Mouse (Mus musculus): ENCODE measurements around the gene Lrrc3c. TPM values are rescaled to one million over a fixed set of nuclear protein-coding genes. Genes with fewer than 3 reads are reported as not detected.
"Not testable (repeated sequence)": the region's sequence is repeated elsewhere in the genome, so short reads cannot be mapped to it uniquely, and the experiment has no call there.

Lrrc3c gene
- polyA plus RNA-seq, 1 experiment: not detected

GRCm38 (mm10) chr11:98603953-98604352 lies 5.9 kb downstream of the Lrrc3c start:
- H3K27me3 ChIP-seq (ENCODE audit: control insufficient read depth): peaks cover 63% of the 10 kb centered on the region
- no peaks in the 10 kb centered on the region for H3K9me3 ChIP-seq (ENCODE audit: control insufficient read depth, low read length)
- no peaks in the 10 kb centered on the region for H3K36me3 ChIP-seq (ENCODE audit: control insufficient read depth)
- no peak for TF ChIP-seq GATA1 (IDR thresholded peaks at IDR 0.05; ENCODE audit: low read length)
- no peak for TF ChIP-seq TAL1 (IDR thresholded peaks at IDR 0.05; ENCODE audit: low read length)
- H3K4me3 ChIP-seq (replicated peaks): no peak overlapping the region
- peaks cover 8% of the 10 kb centered on the region for H3K4me1 ChIP-seq (ENCODE audit: control insufficient read depth)

- H3K4me1 ChIP-seq (ENCODE audit: control insufficient read depth); H3K9me3 ChIP-seq (ENCODE audit: control insufficient read depth, low read length); H3K36me3 ChIP-seq (ENCODE audit: control insufficient read depth); H3K4me3 ChIP-seq (replicated peaks): not testable (repeated sequence)
- H3K27me3 ChIP-seq (ENCODE audit: control insufficient read depth): peaks cover 60% of the 10 kb centered on the region
These were observed 6.8 kb downstream of the Lrrc3c start for GRCm38 (mm10) chr11:98604911-98605310.

DNA sequence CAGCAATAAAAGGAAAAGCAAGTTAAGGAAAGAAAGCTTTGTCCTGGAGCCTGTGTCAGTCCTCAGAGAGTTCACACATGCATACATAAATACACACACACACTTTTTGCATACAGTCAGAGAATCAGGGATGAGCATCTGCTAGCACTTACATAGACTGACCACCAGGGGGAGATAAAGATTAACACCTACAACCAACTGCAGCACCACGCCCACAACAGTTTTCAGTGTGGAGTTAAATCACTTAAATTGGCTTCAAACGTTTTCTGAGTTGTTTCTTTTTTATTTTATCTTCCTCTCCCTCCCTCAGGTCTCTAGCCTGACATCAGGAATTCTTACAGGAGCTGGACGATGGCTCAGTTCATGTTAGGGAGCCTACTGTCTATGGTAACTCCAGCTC lies 8.7 kb downstream of the Lrrc3c start:
- H3K36me3 ChIP-seq (ENCODE audit: control insufficient read depth): no peaks in the 10 kb centered on the region

GRCm38 (mm10) chr11:98620791-98621190 lies 22.7 kb downstream of the Lrrc3c start:
- H3K4me3 ChIP-seq (replicated peaks): no peak overlapping the region

More for the DNA sequence above, 8.7 kb downstream of the Lrrc3c start:
- Histone ChIP-seq H3K27me3 (ENCODE audit: control insufficient read depth) (peaks cover 44% of the 10 kb centered on the region), H3K4me1 (ENCODE audit: control insufficient read depth) (peaks cover 6% of the 10 kb centered on the region), H3K9me3 (ENCODE audit: control insufficient read depth, low read length) (no peaks in the 10 kb centered on the region), H3K4me3 (replicated peaks) (no peak overlapping the region)
- TF ChIP-seq TAL1 (IDR thresholded peaks at IDR 0.05; ENCODE audit: low read length) (no peak), GATA1 (IDR thresholded peaks at IDR 0.05; ENCODE audit: low read length) (no peak)

DNA sequence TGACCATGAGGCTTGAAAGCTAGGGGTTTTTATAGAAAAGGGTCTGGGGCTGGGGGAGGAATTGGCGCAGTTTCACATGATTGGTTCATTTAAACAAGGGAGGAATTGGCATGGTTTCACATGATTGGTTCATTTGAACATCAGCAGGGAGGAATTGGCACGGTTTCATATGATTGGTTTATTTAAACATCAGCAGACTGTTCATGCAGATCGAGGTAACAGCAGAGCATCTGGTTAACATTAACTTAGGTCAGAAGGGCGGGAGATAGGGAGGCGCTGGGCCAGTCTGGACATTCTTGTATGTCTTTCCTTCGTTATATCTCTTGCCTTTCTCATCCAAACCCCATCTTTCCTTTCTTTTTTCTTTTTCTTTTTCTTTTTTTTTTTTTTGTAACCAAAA lies 25.9 kb downstream of the Lrrc3c start:
- not testable (repeated sequence) for H3K27me3 ChIP-seq (ENCODE audit: control insufficient read depth); H3K36me3 ChIP-seq (ENCODE audit: control insufficient read depth); H3K4me1 ChIP-seq (ENCODE audit: control insufficient read depth); H3K4me3 ChIP-seq (replicated peaks)
- peaks cover 29% of the 10 kb centered on the region for H3K9me3 ChIP-seq (ENCODE audit: control insufficient read depth, low read length)

More at GRCm38 (mm10) chr11:98620791-98621190, 22.7 kb downstream of the Lrrc3c start:
- Histone ChIP-seq H3K36me3 (ENCODE audit: control insufficient read depth) (no peaks in the 10 kb centered on the region), H3K9me3 (ENCODE audit: control insufficient read depth, low read length) (peaks cover 29% of the 10 kb centered on the region), H3K27me3 (ENCODE audit: control insufficient read depth) (peaks cover 2% of the 10 kb centered on the region; the same call in 1 of the 2 replicates), H3K4me1 (ENCODE audit: control insufficient read depth) (no peaks in the 10 kb centered on the region)
- TF ChIP-seq GATA1 (IDR thresholded peaks at IDR 0.05; ENCODE audit: low read length) (no peak), TAL1 (IDR thresholded peaks at IDR 0.05; ENCODE audit: low read length) (no peak)

DNA sequence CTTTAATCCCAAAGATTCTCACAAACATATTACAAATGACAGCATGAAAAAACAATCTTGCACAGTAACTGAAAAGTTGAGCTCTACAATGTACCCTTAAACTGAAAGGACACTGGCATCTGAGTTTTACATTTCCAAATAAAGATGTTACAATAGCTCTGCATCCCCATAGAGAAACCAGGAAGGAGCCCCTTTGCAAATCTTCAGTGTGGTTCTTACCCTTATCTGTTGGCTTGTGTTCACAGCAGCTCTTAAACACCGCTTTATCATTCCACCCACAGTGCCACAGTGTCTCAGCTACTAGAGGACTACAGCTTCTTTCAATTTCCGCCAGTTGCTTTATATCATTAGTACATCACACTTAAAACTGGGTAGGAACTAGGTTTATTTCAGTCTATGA lies 26.3 kb downstream of the Lrrc3c start:
- not testable (repeated sequence) for H3K27me3 ChIP-seq (ENCODE audit: control insufficient read depth); H3K36me3 ChIP-seq (ENCODE audit: control insufficient read depth); H3K4me3 ChIP-seq (replicated peaks); H3K4me1 ChIP-seq (ENCODE audit: control insufficient read depth)
- peaks cover 29% of the 10 kb centered on the region for H3K9me3 ChIP-seq (ENCODE audit: control insufficient read depth, low read length)

DNA sequence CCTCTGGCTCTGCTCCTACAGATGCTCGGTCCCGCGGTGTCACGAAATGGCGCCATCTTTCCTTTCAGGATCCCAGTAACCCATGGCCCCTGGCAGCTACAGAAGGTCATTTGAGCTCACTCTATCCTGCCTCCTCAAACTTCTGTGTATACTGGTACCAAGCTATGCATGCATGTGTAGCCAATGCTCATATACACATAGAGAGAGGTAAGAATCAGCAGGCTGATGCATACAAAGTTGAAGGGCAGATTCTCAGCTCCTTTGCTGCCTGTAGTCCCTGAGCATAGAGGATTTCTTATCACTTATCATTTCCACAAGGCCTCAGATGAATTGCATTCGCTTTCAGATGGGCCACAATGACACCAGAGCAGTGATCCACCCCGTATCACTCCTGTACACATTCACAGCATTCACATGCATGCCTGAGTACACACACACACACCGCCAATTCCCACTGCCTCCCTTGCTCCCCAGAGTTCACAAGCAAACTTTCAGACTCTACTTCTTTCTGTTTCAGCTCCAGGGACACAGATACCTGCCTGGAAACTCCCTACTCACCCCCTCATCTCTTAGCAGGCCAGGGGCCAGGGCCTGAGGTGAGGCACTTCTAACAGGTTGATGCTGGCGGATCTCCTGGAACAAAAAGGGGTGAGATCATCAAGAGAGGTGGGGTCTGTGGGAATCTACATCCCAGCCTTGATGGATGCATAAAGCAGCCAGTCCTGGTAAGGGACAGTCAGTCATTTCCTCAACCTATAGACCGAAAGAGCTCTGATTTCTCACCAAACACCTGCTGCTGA lies 27.7 kb downstream of the Lrrc3c start, which contains the start of the genes Gm12355 and Gsdma3:
Gene Gm12355, minus strand, starts transcription at position 51 of the 800 bp plus-strand sequence.
Gene Gsdma3, plus strand, starts transcription at position 750 of the 800 bp plus-strand sequence.
- TF ChIP-seq GATA1 (IDR thresholded peaks at IDR 0.05; ENCODE audit: low read length) (no peak), TAL1 (IDR thresholded peaks at IDR 0.05; ENCODE audit: low read length) (no peak)
- H3K9me3 ChIP-seq (ENCODE audit: control insufficient read depth, low read length): peaks cover 23% of the 10 kb centered on the region
- H3K27me3 ChIP-seq (ENCODE audit: control insufficient read depth): peaks cover 2% of the 10 kb centered on the region; the same call in 1 of the 2 replicates
- H3K36me3 ChIP-seq (ENCODE audit: control insufficient read depth): no peaks in the 10 kb centered on the region
- no peak within 1 kb of the TSS for H3K4me3 ChIP-seq (replicated peaks)
- no peaks in the 10 kb centered on the region for H3K4me1 ChIP-seq (ENCODE audit: control insufficient read depth)

DNA sequence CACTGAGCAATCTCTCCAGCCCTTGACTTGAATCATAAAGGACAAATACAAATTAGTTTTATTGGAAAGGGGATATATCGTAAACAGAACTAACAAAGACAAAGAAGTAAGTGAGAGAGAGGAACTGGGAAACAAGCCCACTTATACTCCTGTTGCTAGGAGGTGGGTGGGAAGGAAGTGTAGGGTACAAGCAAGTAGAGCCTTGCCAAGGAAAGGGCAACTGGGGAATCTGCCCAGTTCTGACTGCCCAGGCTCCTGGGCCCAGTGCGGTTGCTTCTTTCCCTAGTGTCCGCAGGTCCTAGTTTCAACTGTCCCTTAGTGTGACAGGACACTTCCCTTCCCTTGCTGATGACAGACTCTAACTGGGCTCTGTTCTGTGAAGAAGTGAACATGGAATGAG lies 30.6 kb downstream of the Lrrc3c start:
- no peak overlapping the region for H3K4me3 ChIP-seq (replicated peaks)

DNA sequence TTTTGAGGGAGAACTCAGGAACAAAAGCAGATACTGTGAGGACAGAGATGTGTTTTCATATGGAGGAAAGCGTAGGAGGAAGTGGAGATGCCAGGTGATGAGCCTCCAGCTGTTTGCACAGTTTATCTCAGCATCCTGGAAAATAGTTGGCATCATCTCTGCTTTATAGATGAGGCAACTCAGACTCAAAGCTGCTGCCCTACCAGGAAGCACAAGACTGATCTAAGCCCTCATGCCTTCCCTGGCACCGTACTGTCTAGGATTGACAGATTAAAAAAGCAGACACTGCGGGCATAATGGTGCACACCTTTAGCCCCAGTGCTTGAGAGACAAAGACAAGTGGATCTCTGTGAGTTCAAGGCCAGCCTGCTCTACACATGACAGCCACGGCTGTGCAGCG lies 32.6 kb downstream of the Lrrc3c start:
- Histone ChIP-seq H3K27me3 (ENCODE audit: control insufficient read depth) (peaks cover 4% of the 10 kb centered on the region; the same call in 1 of the 2 replicates), H3K4me1 (ENCODE audit: control insufficient read depth) (no peaks in the 10 kb centered on the region; the same call in 1 of the 2 replicates), H3K36me3 (ENCODE audit: control insufficient read depth) (no peaks in the 10 kb centered on the region), H3K9me3 (ENCODE audit: control insufficient read depth, low read length) (no peaks in the 10 kb centered on the region), H3K4me3 (replicated peaks) (no peak overlapping the region)
- TF ChIP-seq TAL1 (IDR thresholded peaks at IDR 0.05; ENCODE audit: low read length): no peak
- no peak for TF ChIP-seq GATA1 (IDR thresholded peaks at IDR 0.05; ENCODE audit: low read length)

More for the DNA sequence above, 30.6 kb downstream of the Lrrc3c start:
- H3K9me3 ChIP-seq (ENCODE audit: control insufficient read depth, low read length): peaks cover 7% of the 10 kb centered on the region
- H3K27me3 ChIP-seq (ENCODE audit: control insufficient read depth): peaks cover 4% of the 10 kb centered on the region; the same call in 1 of the 2 replicates
- no peak for TF ChIP-seq TAL1 (IDR thresholded peaks at IDR 0.05; ENCODE audit: low read length)
- TF ChIP-seq GATA1 (IDR thresholded peaks at IDR 0.05; ENCODE audit: low read length): no peak
- no peaks in the 10 kb centered on the region for H3K36me3 ChIP-seq (ENCODE audit: control insufficient read depth)
- H3K4me1 ChIP-seq (ENCODE audit: control insufficient read depth): no peaks in the 10 kb centered on the region

DNA sequence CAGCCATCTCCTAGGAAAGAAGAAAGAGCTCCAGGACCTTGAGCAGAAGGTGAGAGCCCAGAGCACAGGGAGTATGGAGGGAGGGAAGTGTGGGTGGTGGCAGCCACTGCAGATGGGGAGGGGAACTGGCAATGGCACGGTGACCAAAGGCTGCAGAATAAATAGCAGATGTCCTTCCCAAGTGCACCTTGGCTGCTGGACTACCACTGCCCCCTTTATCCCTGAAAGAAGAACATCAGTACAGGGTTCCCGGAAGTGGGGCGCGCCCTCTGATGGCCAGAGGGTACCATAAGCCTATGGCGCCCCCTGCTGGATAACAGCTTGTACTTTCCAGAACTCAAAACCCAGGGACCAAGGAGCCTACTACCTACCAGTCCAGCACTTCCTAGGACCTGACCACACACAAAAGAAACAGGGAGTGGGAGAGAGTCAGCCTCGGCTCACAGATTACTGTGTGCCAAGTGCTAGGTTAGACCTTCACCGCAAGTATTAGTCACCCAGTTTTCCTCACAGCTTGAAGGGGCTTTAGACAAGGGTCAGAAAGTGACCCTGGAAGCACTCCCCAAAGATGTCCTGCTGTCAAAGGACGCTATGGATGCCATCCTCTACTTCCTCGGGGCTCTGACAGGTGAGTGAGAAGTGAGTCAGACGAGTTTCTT lies 37.4 kb downstream of the Lrrc3c start:
- H3K27me3 ChIP-seq (ENCODE audit: control insufficient read depth); H3K4me3 ChIP-seq (replicated peaks); H3K9me3 ChIP-seq (ENCODE audit: control insufficient read depth, low read length); H3K36me3 ChIP-seq (ENCODE audit: control insufficient read depth); H3K4me1 ChIP-seq (ENCODE audit: control insufficient read depth): not testable (repeated sequence)

Data from erythroblast, embryonic 14.5 days (primary cell).